Mouse (Mus musculus): ENCODE measurements around the gene Abcc8.

DNA sequence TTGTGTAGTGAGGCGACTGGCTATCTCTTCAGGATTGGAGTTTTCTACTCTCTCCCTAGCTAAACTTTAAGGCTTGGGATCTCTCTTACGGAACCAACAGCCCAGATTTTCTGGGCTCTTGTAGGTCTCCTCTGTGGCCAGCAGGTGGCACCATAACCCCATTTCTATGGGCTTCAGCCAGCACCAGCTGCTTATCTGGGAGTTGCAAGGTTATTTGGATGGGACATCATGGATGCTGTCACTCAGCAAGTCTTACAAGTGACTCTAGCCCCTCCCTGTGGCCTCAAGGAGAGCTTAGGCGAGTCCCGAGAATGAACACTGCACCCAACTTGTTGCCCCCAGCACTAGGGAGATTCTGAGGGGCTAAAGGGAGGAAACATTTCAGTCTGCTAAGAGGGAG lies 83.7 kb downstream of the Abcc8 start:
- TF ChIP-seq HCFC1 (IDR thresholded peaks at IDR 0.05; ENCODE audit: borderline replicate concordance, insufficient read depth, low read length) (no peak), MAFK (IDR thresholded peaks at IDR 0.05; ENCODE audit: insufficient read depth, low read depth, low read length) (no peak), CHD2 (IDR thresholded peaks at IDR 0.05; ENCODE audit: low read depth, low read length) (no peak)
